Mouse (Mus musculus) embryonic facial prominence, embryonic 14.5 days (tissue): ENCODE results near the gene Esr1. TPM values are rescaled to one million over a fixed set of nuclear protein-coding genes. Genes with fewer than 3 reads are reported as not detected.
"Not testable (repeated sequence)": the region's sequence is repeated elsewhere in the genome, so short reads cannot be mapped to it uniquely, and the experiment has no call there.

ENCODE experiments used
- ATAC-seq: fragments of 200-750 bp; cut with Nextera tagmentation; 2 replicates; pipeline ENCODE4 v1.8.0; 2017; ENCODE audit warnings: low read depth, moderate number of reproducible peaks, moderate TSS enrichment
- DNase-seq: peaks from one replicate; pipeline ENCODE4 v3.0.0-alpha.2; 2015; ENCODE audit warnings: low spot score
- H3K27ac ChIP-seq: fragments of 300-500 bp; sonication (generic); replicated peaks from 2 replicates; pipeline ENCODE4 v1.5.1; 2014; ENCODE audit warnings: low read depth, mild to moderate bottlenecking, low read length, moderate library complexity
- H3K27me3 ChIP-seq: fragments of 300-500 bp; sonication (generic); replicated peaks from 2 replicates; pipeline ENCODE4 v1.6.1; 2014; ENCODE audit warnings: low read length; ENCODE audit not compliant: control insufficient read depth, insufficient read depth
- H3K36me3 ChIP-seq: fragments of 300-500 bp; sonication (generic); 2 replicates; pipeline ENCODE4 v1.6.1; 2014; ENCODE audit warnings: low read length, mixed read lengths; ENCODE audit not compliant: control insufficient read depth, insufficient read depth
- H3K4me1 ChIP-seq: fragments of 300-500 bp; sonication (generic); 2 replicates; pipeline ENCODE4 v1.6.1; 2014; ENCODE audit warnings: antibody characterized with exemption, low read length; ENCODE audit not compliant: control insufficient read depth, insufficient read depth
- H3K4me2 ChIP-seq: fragments of 300-500 bp; sonication (generic); 2 replicates; pipeline ENCODE4 v1.6.1; 2014; ENCODE audit warnings: low read depth, mild to moderate bottlenecking, low read length, moderate library complexity, mixed read lengths
- H3K4me3 ChIP-seq: fragments of 300-500 bp; sonication (generic); 2 replicates; pipeline ENCODE4 v1.5.1; 2014; ENCODE audit warnings: low read depth, mild to moderate bottlenecking, low read length
- H3K9ac ChIP-seq: fragments of 300-500 bp; sonication (generic); 2 replicates; pipeline ENCODE4 v1.6.1; 2014; ENCODE audit warnings: low read depth, mild to moderate bottlenecking, low read length, moderate library complexity, mixed read lengths
- H3K9me3 ChIP-seq: fragments of 300-500 bp; sonication (generic); 2 replicates; pipeline ENCODE4 v1.6.1; 2016; ENCODE audit warnings: low read length; ENCODE audit not compliant: control insufficient read depth
- WGBS: fragments of 180-500 bp; shearing (Covaris S2); extraction: QIAGEN DNeasy Blood & Tissue Kit; methylation state at CpG from one replicate; pipeline ENCODE4 v1.1.7; 2014; 5-methylcytosine and 5-hydroxymethylcytosine counted together
- polyA plus RNA-seq: library from polyadenylated mRNA; unstranded; fragments of >200 nt; fragmentation: Nextera tagmentation; extraction: Ambion mirVana; gene quantifications from 2 replicates; pipeline ENCODE4 v1.2.1, GENCODE M21; 2014

Esr1 gene
- polyA plus RNA-seq, 1 experiment from 2014 or later: 0.82 TPM

DNA sequence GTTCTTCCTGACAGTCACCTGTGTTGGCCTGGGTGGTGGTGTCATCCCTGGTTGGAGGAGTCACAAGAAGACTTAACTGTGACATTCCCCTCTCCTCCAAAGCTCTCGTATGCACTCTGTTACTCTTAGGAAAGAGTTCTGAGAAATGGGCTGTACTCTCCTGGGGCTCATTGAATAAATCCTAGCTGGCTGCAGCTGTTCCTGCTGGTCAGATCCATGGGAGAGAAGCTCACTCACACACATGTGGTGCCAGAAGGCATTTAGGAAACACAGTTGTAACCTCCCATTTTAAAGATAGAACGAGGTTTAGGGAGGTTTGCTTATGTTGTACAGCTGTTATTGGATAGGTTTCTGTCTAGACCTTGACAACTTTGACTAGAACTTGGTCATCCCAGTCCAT is 120.9 kb downstream of the Esr1 start:
- DNase-seq: peak; percentile 17
- ATAC-seq: no peak; the same call in 1 of the 2 replicates
- no peak overlapping the region for H3K27ac ChIP-seq
- no peaks in the 10 kb centered on the region for H3K4me1 ChIP-seq
- H3K4me3 ChIP-seq: no peak overlapping the region
- no peaks in the 10 kb centered on the region for H3K27me3 ChIP-seq
- no peaks in the 10 kb centered on the region for H3K9me3 ChIP-seq
- no peak overlapping the region for H3K9ac ChIP-seq
- WGBS: 53% methylated on average over 2 of the region's 2 CpGs
- no peaks in the 10 kb centered on the region for H3K36me3 ChIP-seq
- no peak overlapping the region for H3K4me2 ChIP-seq

DNA sequence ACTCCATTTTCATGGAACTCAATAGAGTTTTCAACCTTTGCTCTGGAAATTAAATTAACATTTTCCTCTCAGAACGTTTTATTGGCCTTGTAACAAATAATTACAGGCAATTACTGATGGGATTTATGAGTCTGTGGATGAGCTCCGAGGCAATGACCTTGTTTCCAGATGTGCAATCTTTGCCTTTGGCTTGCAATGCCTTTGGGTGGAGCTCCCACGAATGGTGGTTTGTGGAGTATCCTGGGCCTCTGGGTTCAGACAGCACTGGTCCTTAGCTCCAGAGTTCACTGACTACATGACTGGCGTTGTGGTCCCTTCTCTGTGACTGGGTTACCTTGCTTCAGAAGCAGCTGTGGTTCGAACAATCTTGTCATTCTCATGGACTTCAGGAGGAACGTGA is 122.6 kb downstream of the Esr1 start:
- no peak overlapping the region for H3K4me2 ChIP-seq
- no peaks in the 10 kb centered on the region for H3K27me3 ChIP-seq
- no peaks in the 10 kb centered on the region for H3K36me3 ChIP-seq
- 64% methylated on average over 6 of the region's 6 CpGs for WGBS
- H3K27ac ChIP-seq: no peak overlapping the region
- no peaks in the 10 kb centered on the region for H3K4me1 ChIP-seq
- H3K4me3 ChIP-seq: no peak overlapping the region
- no peak for ATAC-seq
- no peak overlapping the region for H3K9ac ChIP-seq
- H3K9me3 ChIP-seq: no peaks in the 10 kb centered on the region
- no peak for DNase-seq

DNA sequence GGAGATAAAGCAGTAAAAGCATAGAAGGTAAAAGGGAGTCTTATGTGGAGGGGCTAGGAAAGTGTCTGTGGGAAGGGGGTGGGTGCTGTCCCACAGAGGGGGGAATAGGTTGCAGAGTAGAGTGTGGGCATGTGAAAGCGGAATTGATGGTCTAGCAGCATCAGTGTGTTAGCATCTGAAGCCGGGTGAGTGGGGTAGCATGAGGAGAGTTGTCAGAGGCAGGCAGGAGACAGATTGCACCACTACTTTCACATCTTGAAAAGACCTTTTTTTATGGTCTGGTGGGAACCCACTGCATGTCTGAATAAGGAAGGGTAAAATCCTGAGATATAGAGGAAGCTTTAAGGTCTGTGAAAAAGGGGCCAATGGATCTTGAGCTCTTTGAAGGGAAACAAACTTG is 123.5 kb downstream of the Esr1 start:
- ATAC-seq (no peak), DNase-seq (no peak)
- Histone ChIP-seq H3K4me3 (no peak overlapping the region), H3K4me2 (no peak overlapping the region), H3K36me3 (no peaks in the 10 kb centered on the region), H3K4me1 (no peaks in the 10 kb centered on the region), H3K9ac (no peak overlapping the region), H3K27ac (no peak overlapping the region), H3K27me3 (no peaks in the 10 kb centered on the region), H3K9me3 (no peaks in the 10 kb centered on the region)
- 91% methylated on average over 2 of the region's 2 CpGs for WGBS

DNA sequence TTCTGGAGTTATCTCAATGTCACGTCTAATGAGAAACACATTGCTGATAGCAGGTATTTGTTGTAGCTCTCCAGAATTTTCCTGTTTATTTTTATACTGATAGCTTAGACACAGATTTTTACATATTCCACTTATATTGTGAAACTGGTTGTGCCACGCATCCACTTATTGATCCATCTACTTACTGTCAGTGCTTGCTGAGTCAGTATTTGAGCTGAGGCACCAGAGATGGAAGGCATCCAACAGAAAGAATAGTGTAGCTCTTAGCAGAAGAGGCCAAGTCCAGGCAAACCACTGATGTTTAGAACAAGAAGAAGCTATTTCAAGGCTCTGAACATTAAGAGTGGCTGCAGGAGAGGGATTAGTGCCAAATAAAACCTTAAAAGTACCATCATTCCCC is 126.9 kb downstream of the Esr1 start:
- H3K9me3 ChIP-seq: no peaks in the 10 kb centered on the region
- no peak for ATAC-seq
- no peak overlapping the region for H3K27ac ChIP-seq
- H3K27me3 ChIP-seq: no peaks in the 10 kb centered on the region
- DNase-seq: no peak
- no peaks in the 10 kb centered on the region for H3K36me3 ChIP-seq
- H3K9ac ChIP-seq: no peak overlapping the region
- no peak overlapping the region for H3K4me2 ChIP-seq
- 82% methylated on average over 2 of the region's 2 CpGs for WGBS
- H3K4me3 ChIP-seq: no peak overlapping the region
- H3K4me1 ChIP-seq: no peaks in the 10 kb centered on the region

DNA sequence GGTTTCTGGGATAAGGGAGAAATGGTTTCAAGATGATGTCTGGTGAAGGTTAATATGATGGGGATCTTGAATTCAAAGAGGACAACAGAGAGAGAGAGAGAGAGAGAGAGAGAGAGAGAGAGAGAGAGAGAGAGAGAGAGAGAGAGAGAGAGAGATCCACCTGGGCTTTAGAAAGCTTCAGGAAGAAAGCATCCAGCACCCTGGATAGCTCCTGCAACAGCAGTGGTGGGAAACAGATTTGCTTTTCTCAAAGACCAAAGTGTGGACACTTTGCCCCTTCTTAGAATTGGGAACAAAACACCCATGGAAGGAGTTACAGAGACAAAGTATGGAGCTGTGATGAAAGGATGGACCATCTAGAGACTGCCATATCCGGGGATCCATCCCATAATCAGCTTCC is 139.7 kb downstream of the Esr1 start:
- not testable (repeated sequence) for H3K4me3 ChIP-seq, H3K4me2 ChIP-seq, H3K4me1 ChIP-seq, H3K36me3 ChIP-seq, H3K27me3 ChIP-seq, ATAC-seq, H3K9ac ChIP-seq, H3K9me3 ChIP-seq, H3K27ac ChIP-seq
- no CpG with 5 or more reads among the region's 1 CpGs for WGBS
- DNase-seq: peak; percentile 24

DNA sequence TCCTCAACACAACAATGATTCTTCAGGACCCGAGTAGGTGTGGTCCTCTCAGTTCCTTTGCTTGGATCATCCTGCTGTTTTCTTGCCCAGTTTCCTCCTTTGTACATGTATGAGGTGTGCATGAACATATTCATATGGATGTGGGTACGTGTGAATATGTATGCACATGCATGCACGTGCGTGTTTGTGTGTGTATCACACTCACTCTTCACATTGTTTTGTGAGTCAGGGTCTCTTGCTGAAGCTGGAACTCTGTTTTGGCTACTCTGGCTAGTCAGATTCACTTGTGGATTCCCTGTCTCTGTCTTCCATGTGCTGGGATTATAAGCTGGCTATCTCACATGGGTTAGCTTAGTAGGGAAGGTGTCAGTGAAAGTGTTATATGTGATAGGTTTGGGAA is 141.6 kb downstream of the Esr1 start:
- 82% methylated on average over 4 of the region's 4 CpGs for WGBS
- Histone ChIP-seq H3K9ac (no peak overlapping the region), H3K36me3 (no peaks in the 10 kb centered on the region), H3K27ac (no peak overlapping the region), H3K4me2 (no peak overlapping the region), H3K9me3 (no peaks in the 10 kb centered on the region), H3K27me3 (no peaks in the 10 kb centered on the region), H3K4me1 (no peaks in the 10 kb centered on the region), H3K4me3 (no peak overlapping the region)
- DNase-seq (no peak), ATAC-seq (no peak)

DNA sequence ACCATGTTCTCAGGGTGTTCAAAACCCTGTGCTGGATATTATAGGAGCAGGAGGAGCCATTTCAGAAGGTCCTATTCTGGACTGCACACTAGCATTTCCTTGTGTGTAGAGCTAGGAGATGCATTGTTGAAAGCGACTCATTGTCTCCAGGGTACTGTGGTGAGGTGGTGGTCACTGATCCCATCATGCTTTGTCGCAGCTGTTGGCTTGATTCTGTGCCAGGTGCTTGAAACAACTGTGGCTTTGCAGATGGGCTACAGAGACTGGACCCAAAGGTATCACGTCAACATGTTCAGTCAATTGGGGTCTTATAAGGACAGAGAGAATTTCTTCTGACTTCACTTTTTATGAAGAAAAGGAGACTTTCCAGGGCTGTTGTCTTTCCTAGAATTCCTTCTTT is 164.1 kb downstream of the Esr1 start:
- no peak overlapping the region for H3K4me2 ChIP-seq
- no peaks in the 10 kb centered on the region for H3K36me3 ChIP-seq
- H3K27ac ChIP-seq: no peak overlapping the region
- DNase-seq (peak; percentile 9), ATAC-seq (no peak)
- H3K4me3 ChIP-seq: no peak overlapping the region
- H3K9me3 ChIP-seq: no peaks in the 10 kb centered on the region
- H3K4me1 ChIP-seq: no peaks in the 10 kb centered on the region
- H3K9ac ChIP-seq: no peak overlapping the region
- WGBS: 76% methylated on average over 3 of the region's 3 CpGs
- H3K27me3 ChIP-seq: no peaks in the 10 kb centered on the region

DNA sequence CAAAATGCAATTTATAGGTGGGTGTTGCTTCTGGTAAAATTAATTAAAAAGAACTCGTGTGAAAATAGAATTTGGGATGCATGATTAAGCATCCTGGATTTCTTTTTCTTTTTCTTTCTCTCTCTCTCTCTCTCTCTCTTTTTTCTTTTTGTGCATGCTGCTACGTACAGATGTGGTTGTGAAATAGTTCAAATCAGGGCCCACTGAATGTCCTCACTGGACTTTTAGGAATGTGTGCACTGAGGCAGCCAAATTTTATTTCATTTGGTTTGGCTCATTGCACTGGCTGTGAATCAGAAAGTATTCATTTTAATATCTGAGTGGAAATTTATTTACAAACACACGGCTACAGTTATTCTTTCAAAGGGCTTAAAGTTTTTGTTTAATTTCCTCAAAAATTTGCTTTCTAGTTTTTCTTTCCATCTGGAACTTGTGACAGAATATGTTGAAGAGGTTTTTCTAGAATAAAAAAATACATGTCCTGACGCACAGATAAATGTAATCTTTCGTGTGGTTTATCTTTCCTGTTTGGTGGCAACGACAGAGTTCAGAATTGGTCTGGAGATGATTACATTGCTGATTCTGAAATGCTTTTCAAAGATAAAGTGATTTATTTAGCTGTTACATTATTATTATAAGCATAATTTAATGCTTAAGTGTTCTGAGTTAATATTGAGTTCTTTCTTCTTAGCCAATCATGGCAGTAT is 164.8 kb downstream of the Esr1 start:
- H3K4me2 ChIP-seq: no peak overlapping the region
- no peak overlapping the region for H3K27ac ChIP-seq
- no peak for ATAC-seq
- H3K4me1 ChIP-seq: no peaks in the 10 kb centered on the region
- H3K36me3 ChIP-seq: no peaks in the 10 kb centered on the region
- 70% methylated on average over 6 of the region's 6 CpGs for WGBS
- no peaks in the 10 kb centered on the region for H3K9me3 ChIP-seq
- H3K4me3 ChIP-seq: no peak overlapping the region
- DNase-seq: peak; percentile 1
- H3K27me3 ChIP-seq: no peaks in the 10 kb centered on the region
- no peak overlapping the region for H3K9ac ChIP-seq

DNA sequence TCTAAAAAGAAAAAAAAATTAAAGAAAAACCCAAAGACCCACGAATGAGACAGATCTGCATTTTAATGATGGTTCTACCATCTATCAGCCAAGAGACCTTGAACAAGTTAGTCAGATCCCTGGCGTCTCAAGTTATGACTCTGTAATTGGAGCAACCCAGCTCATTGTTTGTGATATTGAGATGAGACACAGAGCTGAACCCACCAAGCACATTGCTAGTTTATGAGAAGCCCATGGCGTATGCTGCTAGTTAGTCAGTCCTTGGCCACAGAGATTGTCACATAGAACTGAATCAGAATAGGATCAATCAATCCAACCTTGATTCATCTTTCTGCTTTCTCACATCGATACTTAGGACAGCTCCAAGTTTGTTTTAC is 165.3 kb downstream of the Esr1 start:
- DNase-seq (no peak), ATAC-seq (no peak)
- Histone ChIP-seq H3K9ac (no peak overlapping the region), H3K4me2 (no peak overlapping the region), H3K36me3 (no peaks in the 10 kb centered on the region), H3K27ac (no peak overlapping the region), H3K4me1 (no peaks in the 10 kb centered on the region), H3K4me3 (no peak overlapping the region), H3K27me3 (no peaks in the 10 kb centered on the region), H3K9me3 (no peaks in the 10 kb centered on the region)
- 73% methylated on average over 4 of the region's 4 CpGs for WGBS
